Mouse (Mus musculus): ENCODE measurements around the gene Cgref1.

DNA sequence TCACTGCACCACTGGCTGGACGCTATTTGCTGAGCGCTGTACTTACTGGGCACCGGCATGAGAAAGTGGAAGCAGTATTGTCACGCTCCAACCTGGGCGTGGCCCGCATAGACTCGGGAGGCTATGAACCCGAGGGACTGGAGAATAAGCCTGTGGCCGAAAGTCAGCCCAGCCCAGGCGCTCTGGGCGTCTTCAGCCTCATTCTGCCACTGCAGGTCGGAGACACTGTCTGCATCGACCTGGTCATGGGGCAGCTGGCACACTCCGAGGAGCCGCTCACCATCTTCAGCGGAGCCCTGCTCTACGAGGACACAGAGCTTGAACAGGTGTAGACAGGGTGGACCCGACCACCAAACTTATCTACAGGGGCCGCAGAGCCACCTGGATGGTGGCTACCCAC, 24.8 kb downstream of the Cgref1 start:
- no peak for TF ChIP-seq CTCF (IDR thresholded peaks at IDR 0.05; ENCODE audit: low read depth, low read length)
- TF ChIP-seq POLR2A (IDR thresholded peaks at IDR 0.05; ENCODE audit: borderline replicate concordance, low read depth, low read length), result no peak
